Mouse (Mus musculus): ENCODE measurements around the gene Arl9.

- no peak for TF ChIP-seq POLR2A (IDR thresholded peaks at IDR 0.05; ENCODE audit: control insufficient read depth, low read depth, low read length)
- TF ChIP-seq CTCF (IDR thresholded peaks at IDR 0.05; ENCODE audit: control insufficient read depth, insufficient read depth, insufficient replicate concordance, low read depth, low read length): no peak
Observed at GRCm38 (mm10) chr5:76974207-76974553, 29.7 kb upstream of the Arl9 start.
